Mouse (Mus musculus): ENCODE results near the gene Magea8. TPM values are rescaled to one million over a fixed set of nuclear protein-coding genes. Genes with fewer than 3 reads are reported as not detected.

The Magea8 gene
- polyA plus RNA-seq (2015; fragmentation: Nextera tagmentation; extraction: Ambion mirVana), result not detected in 2 replicates

DNA sequence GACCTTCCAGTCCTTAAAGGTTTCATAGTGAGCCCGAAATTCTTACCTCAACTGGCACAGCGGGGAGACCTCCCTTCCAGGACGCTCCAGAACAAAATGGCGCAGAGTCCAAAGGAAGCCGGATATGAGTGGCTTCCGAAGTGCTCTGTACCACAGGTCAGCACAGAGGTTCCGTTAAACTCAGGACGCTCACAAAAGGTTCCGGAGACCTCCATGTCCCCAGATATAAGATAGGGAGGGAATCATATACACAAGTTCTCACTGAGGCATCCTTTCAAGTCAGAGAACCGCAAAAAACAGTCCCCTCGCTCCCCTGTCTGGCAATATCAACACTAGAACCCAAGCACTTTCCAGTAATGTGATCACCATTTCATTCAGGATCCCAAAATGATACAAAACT lies at the start of gene Magea8:
Gene Magea8, minus strand, starts transcription at position 101 of the 400 bp plus-strand sequence.

DNA sequence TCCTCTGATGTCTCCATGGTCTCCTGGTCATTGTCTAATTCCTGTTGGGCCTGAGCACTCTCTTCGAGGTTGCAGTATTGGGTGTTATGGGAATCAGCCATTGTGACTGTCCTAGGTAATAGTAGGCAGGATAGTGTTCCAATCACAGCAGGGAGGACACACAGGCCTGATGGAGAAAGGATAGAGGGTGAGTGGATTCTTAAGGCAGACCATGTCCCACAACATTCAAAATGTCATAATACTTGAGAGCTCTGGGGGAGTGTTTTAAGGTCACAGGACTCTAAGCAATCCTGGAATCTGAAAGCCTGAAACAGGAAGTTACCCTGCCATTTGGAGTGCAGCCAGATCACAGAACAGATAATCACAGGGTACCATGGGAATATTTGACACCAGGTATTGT lies 46.2 kb downstream of the Magea8 start, which contains the start of gene Magea3:
Gene Magea3, minus strand, starts transcription at position 101 of the 400 bp plus-strand sequence.

DNA sequence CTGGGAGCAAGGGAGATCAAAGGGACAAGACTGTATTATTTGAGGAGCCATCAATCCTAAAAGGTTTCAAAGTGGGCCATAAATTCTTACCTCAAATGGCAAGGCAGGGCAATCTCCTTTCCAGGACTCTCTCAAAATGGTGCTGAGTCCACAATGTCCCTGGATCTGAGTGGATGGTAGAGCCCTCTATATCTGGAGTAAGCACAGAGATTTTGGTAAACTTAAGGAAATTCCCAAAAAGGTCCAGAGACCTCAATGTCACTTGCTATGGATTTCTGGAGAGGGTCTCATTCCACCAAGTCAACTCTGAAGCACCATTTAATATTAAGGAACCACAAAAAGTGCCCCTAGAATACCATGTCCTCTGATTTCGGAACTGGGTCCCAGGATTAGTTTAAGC lies 59.8 kb downstream of the Magea8 start, which contains the start of gene Magea6:
Gene Magea6, minus strand, starts transcription at position 101 of the 400 bp plus-strand sequence.

Other genes starting within 250 kb of the Magea8 start
- gene Cldn34b1, start 105.6 kb downstream of the Magea8 start, polyA plus RNA-seq (2015; fragmentation: Nextera tagmentation; extraction: Ambion mirVana), result not detected in 2 replicates
- not detected in 2 replicates for gene Magea6, start 59.9 kb downstream of the Magea8 start, polyA plus RNA-seq (2015; fragmentation: Nextera tagmentation; extraction: Ambion mirVana)
- gene Magea3, start 46.3 kb downstream of the Magea8 start, polyA plus RNA-seq (2015; fragmentation: Nextera tagmentation; extraction: Ambion mirVana), result not detected in 2 replicates
- gene Magea5, start 67.3 kb upstream of the Magea8 start, polyA plus RNA-seq (2015; fragmentation: Nextera tagmentation; extraction: Ambion mirVana), result not detected in 2 replicates
- gene Magea1, start 93.9 kb upstream of the Magea8 start, polyA plus RNA-seq (2015; fragmentation: Nextera tagmentation; extraction: Ambion mirVana), result not detected in 2 replicates
- not detected in 2 replicates for gene Magea2, start 97.8 kb upstream of the Magea8 start, polyA plus RNA-seq (2015; fragmentation: Nextera tagmentation; extraction: Ambion mirVana)
- gene Cldn34b2, start 132.6 kb upstream of the Magea8 start, polyA plus RNA-seq (2015; fragmentation: Nextera tagmentation; extraction: Ambion mirVana), result not detected in 2 replicates
- gene Sat1, start 220.6 kb upstream of the Magea8 start, polyA plus RNA-seq (2015; fragmentation: Nextera tagmentation; extraction: Ambion mirVana), result 111 and 128 TPM in 2 replicates